Mouse (Mus musculus) urinary bladder, postnatal 10 days (tissue): Measurements from ENCODE around the gene Rarres1.

Source experiments
- DNase-seq: peaks from one replicate; pipeline ENCODE4 v3.0.0; 2022; ENCODE audit warnings: low spot score

Gene Rarres1

DNA sequence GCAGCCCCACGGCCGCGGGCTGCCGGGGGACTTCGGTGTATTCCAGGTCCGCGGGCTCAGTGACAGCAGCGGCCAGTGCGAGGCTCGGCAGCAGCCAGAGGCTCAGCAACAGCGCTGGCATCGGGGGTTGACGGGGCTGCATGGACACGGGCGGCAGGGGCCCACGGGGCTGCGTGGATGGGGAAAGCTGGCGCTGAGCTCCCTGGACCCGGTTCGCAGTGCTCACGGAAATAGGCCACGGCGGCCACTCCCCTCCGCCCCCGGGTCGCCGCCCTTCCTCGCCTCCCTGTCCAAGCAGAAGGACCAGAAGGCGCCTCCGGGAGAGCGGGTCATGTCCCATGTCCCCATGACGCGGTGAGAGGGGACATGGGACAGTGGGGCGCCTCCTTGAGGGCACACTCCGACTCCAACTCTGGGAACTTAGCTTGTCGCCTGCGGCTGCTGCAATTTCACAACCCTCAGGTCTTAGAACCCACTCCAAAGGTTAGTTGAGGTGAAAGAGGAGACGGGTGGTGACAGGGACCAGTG lies at the start of gene Rarres1:
Rarres1 (minus strand) TSS at position 250 of the 528 bp plus-strand sequence.
- no peak for DNase-seq

DNA sequence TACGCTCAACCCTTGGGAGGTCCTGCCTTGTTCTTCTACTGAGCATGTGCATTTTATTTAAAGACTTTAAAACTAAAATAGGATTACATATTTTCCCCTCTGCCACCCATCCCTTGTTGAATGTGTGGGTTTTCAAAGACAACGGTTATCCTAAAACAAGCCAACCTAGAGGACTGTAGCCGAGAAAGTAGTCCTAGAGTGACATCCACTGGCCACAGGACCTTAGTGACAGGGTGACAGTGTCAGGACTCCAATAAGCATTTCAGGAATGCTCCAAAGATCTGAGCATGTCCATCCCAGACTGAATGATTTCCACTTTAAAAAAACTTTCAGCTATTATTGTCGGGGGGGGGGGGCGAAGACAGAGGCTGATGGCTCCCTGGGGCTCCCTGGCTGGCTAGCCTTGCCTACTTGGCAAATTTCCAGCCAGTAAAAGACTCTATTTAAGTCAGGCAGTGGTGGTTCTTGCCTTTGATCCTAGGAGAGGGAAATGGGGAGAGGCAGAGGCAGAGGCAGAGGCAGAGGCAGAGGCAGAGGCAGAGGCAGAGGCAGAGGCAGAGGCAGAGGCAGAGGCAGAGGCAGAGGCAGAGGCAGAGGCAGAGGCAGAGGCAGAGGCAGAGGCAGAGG lies 49.5 kb upstream of the Rarres1 start:
- DNase-seq, result no peak

DNA sequence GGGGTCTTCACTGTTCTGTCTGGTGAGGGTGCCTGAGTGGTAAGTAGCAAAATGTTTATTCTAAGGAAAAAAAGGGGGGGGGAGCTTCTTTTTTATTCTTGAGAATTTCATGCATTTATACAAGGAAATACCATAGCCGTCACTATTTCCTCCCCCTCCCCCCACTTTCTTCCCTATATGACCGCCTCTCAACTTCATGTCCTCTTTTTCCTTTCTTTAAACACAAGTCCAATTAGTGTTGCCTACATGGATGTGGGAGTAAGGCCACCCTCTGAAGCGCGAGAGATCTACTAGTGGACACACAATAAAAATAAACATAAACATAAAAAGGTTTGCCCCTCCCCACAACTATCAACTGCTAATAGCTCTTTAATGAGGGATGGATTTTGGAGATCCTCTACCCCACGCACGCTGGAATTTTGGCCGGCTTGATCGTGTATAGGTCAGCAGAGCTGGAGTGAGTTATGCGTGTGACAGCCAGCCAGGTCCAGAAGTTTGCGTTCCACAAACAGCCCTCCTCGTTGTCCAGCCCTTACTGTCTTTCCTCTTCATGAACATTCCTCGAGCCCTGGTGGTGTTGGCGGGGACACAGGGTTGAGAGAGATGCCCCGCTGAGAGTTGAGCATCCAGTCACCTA lies 42.5 kb upstream of the Rarres1 start:
- DNase-seq, result no peak

DNA sequence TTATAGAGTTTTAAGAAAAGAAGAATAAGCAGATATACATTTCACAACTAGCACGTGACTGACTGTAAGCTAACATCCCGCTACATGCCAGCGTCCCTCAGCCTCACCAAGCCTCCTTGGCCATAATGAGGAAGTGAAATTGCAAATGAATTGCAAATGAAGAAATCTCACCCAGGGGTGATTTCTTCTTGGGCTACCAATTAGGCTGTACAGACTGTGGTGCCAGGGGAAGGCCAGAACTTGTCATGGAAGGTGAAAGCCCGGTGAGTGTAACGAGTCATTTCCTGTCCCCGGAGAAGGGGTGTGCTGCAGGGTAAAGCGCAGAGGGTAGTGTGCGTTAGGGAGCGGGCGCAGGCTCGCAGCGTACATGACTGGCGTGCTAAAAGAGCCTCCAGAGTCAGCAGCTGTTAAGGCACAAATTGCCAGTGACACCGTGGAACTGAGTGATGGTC lies 41.9 kb upstream of the Rarres1 start:
- no peak for DNase-seq

DNA sequence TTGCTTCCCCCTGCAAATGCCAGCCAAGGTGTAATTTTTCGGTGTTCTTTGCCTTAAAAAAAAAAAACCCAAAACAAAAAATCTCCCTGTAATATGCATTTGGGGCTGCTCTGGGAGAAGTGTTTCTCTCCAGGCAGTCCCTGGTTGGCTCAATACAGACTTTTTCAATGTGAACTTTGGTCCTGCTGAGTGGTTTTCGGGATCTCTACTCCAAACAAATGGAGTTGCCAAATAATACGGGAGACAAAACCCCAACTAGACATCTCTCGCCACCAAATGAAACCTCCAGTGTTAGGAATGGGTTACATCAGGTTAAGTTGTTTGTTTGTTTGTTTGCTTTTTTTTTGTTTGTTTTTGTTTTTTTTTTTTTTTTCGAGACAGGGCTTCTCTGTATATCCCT lies 39.9 kb upstream of the Rarres1 start:
- no peak for DNase-seq

DNA sequence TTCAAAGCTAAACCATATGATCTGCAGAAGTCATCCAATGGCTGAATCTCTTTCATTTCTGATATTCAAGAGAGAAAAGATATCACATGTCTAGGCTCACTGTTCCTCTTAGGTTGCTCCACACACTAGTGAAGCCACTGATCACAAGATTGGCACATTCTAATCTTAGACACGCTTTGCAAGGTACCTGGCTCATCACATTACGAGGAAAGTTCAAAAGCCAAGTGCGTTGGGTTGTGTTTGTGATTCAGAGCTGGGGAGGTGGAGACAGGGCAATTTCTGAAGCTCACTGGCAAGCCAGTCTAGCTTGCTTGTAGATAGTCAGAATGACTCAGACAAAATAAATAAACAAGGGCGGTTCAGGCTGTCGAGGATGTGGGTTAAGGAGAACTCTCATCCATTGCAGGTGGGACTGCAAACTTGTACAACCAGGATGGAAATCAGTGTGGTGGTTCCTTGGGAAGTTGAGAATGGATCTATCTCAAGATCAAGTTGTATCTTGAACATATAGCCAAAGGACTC lies 38.7 kb upstream of the Rarres1 start:
- no peak for DNase-seq

DNA sequence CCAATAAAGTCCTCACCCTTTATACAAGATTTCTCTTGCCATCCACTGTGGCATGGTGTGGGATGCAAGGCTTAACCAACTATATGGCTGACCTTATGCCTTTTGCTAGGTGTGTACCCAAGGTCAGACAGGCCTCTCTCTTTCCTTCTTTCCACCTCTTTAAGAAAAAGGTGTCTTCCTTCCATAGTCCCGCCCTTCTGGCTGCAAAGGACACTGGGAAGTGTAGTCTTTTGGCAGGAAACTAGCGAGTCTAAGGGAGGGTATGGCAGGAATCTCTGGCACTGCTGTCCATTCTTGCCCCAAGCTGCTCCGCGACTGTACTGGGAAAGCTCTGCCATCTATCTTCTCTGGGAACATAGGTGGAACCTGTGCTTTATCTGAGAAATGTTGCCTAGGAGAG lies 38.0 kb upstream of the Rarres1 start:
- DNase-seq, result no peak

DNA sequence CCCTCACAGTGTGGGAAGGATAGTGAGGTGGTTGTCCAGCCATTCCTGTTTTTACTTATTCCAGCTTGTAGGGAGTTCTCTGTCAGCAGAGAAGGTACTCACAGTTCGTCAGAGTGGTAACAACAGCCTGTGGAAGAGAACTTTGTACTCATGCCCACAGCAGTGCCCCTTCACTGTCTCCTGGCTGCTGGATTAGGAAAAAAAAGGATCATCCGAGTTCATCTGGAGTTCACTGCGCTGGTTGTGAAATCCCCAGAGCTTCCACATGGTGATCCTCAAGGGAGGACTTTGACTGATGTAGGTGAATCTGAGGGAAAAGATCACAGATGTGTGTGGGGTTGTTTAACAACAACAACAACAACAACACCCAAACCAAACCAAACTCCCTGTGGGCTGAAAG lies 35.9 kb upstream of the Rarres1 start:
- DNase-seq, result no peak

DNA sequence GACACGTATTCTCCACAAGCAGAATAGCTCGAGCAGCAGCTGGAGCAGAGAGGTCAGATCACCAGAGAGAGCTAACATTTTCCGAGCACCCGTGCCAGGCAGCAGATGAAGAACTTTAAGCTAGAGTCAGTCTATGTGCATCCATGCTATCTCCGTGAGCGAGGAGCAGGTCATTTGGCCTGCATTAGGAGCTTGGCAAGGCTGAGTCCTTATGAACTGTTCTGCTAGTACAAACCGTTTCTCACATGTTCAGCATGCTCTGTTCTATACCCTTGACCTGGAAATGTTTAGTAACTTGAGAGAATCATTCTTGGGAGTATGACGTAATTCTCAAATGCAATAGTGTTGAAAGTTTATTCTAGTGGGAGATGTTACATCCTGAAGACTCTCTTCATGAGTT lies 28.3 kb upstream of the Rarres1 start:
- DNase-seq, result no peak

DNA sequence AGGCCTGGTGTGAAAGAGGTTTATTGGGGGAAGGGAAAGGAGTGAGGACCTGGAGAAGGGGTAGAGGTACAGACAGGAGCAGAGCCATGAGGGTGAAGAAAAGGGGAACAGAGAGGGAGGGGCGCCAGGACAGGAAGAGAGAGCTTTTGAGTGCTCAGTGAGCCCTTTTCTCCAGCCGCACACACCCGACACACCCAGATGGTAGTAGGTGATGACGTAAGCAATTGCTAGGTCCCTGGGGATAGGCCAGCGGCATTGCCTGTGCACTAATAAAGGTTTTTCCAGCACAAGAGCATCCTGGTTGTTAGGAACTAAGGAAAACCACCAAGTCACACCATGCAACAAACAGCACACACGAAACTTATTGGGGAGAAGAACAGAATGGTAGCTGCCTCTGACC lies 9.4 kb upstream of the Rarres1 start:
- DNase-seq, result no peak

DNA sequence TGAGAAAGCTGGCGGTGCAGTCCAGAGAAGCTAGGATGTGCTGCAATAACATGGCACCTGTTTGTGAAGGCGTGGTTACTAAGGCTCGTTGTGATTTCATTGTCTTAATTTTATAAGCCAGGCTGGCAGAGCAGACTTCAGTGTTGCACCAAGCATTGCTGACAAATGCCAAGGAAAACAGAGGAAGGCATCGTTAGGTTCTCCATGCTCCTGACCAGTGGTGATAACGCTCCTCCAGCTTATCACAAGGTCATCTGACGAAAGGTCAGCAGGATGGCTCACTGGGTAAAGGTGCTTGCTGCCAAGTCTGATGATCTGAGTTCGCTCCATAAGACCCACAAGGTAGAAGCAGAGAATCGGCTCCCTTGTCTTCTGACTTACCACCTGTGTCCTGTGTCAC lies 7.4 kb upstream of the Rarres1 start:
- DNase-seq, result no peak

DNA sequence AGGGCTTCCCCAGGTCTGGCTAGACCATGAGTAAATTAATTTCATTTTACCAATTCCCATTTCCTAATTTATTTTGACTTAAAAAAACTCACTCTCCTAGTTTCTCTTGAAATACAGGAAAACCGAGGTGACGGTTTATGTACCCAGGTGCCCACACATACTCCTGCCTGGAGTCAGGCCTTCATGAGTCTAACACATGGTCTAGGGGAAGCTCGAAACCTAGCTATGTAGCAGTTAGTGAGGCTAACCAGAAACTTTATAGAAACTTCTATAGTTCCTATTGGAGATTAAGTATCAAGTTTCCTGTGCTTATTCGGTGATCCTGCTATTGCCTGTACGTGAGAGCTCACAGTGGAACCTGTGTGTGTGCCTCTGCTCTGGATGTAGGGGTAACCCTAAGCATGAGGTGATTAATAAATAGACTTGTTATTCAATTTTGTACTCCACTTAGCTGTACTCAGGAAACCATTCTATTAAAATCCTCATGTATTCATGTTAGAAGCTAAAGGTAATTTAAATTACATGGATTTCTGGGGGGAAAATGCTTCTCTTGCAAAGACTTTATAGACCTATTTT lies 5.3 kb upstream of the Rarres1 start:
- no peak for DNase-seq

DNA sequence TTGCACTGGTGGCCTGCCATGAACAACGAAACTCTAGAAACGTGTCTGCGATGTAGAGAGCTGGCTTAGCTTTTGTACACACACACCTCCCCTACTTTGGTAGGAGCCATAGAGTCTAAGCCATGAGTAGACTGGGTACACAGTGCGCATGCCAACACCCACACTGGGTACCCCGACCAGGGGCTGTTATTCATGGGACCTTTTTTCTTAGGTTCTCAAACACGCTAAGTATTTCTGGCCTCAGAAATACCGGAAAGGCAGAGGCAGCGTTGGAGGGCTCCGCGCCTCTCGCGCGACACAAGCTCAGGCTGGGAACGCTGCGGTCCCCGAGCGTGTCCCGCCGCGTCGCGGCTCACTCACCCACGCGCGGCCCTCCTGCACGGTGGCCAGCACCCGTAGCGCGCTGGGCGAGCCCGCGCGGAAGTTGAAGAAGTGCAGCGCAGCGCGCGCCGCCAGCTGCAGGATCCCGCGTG lies 486 bp downstream of the Rarres1 start:
- no peak for DNase-seq

DNA sequence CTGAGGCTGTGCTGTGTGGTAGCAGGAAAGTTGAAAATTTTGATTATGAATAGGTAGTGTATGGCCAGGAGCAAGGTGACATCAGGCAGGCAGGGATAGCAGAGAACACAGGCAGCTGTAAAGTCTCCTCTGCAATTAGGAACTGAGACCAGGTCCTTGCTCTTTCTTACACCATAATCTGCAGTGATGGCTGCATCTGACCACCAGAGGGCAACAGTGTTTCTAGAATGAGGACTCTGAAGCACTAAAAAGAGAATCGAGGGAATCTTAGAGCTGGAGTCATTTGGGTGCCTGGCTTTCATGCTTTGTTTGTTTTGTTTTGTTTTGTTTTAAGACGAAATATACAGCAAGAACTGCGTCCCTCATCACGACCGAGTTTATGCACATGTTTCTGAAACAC lies 2.5 kb downstream of the Rarres1 start:
- DNase-seq, result no peak

DNA sequence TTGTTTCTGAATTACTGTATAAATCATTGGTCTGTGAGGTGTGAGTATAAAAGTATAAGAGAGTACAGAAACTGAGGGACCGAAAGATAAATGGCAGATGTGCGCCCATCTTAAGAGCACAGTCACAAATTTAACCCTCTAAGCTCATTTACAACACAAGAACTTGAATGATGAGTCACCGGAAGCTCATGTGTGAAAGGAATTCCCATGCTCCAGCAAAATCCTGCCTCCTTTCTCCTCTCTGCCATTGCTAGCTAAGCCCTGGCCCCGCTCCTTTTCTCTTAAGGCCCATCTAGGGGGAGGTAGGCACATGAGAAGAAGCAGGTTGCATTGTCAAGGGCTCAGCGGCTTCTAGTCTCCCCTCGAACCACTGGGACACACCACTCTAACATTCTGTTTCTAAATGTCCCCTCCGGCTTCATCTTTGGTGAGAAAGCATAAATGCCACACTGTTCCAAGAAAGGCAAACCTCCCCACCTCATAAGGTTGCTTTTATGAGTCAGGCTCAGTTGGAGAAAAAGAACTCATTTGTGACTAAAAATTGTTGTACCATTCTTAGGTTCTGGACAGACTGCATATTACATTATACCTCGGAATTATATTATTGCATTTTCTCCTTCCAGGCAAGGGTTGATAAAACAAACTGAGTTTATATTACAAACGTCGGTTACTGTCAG lies 7.0 kb downstream of the Rarres1 start:
- DNase-seq, result no peak

DNA sequence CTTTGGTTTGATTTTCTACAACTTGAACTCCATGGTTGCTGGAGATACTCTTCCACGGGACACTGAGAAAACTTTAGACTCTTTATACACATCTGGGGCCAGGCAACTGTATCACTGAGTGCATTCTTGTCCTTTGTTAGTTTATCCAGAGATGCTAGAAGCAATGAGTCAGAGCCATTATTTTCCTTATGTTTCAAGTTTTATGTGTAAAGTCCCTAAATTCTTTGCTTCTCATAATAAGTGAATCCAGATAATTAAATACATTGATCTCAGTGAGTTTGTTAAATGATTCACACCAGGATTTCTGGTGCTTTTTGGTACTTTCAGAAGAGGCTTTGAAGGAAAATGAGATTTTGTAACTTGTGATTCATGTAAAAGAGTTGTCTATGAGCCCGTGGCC lies 10.0 kb downstream of the Rarres1 start:
- no peak for DNase-seq

DNA sequence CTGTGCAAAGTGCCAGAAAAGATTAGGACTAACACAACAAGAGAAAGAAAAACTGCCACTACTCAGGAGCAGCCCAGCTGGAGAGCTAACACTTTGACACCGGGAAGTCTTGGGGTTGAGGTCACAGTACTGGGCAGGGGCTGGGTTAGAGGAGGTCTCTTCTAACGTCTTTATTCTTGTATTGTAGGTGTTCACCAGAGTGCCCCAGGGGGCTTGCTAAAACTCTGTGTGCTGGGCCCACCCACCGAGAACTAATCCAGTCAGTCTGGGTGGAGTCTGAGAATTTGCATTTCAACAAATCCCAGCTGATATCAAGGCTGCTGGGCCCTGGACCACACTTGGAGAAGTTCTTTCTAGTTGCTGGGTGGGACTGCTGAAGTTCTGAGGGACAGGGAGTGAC lies 11.4 kb downstream of the Rarres1 start:
- DNase-seq, result no peak

DNA sequence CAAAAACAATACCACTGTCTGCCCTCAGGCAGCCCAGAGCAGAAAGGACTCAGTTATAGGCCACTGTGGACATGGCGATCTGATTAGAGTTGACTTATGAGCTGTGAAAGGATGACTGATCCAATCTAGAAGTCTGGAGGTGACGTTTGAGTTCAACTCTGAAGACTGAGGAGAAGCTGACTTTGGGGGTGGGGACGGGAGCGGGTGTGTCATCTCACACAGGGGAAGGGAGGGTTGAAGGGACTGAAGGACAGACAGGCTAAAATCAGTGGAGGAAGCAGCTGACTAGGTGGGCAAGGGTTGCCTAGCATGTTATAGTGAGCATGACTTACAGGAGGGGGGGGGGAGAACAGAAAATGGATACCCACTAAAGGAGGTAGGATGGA lies 15.9 kb downstream of the Rarres1 start:
- DNase-seq, result no peak

DNA sequence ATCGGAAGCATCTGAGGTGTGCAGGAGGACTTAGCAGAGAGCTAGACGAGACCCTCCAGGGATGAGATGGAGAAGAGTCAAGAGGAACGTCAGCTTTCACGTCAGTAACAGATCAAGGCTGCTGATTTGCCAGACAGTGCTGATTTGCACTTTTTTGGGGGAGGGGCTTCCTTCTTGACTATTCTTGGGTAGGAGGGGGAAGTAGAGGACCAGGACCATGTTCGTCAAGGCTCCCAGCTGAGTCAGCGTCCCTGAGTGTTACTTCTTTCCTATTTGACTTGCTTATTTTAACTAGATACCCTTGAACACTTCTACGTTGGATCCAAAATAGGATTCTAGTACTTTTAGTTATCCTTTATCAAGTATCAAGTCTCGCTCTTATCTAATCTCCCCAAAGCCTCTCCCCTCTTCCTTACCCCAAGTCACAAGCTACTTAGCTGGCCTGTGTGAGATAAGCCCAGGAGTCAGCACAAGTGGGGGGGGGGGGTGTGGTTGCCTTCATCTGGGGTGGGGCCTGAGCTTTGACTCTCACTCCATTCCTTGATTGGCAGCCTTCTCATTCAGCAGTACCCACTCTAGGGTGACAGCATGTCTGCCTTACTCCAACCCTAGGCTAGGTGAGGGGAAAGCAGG lies 16.4 kb downstream of the Rarres1 start:
- no peak for DNase-seq

DNA sequence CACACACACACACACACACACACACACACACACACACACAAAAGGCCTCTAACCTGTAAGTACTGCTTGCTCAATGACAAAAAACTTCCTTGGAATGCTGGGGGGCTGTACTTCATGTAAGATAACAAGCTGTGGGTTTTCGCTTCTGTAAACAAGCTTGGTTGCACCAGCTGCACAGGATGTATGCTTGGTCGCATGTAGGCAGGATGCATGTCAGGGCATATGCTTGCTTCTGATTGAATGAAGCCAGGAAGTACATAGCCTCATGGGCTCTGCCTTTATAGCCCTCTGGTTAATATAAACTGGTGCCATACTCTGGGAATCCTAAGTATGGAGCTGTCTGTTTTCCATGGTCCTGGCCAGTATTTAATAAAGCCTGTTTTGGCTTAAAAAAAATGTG lies 17.3 kb downstream of the Rarres1 start:
- no peak for DNase-seq

DNA sequence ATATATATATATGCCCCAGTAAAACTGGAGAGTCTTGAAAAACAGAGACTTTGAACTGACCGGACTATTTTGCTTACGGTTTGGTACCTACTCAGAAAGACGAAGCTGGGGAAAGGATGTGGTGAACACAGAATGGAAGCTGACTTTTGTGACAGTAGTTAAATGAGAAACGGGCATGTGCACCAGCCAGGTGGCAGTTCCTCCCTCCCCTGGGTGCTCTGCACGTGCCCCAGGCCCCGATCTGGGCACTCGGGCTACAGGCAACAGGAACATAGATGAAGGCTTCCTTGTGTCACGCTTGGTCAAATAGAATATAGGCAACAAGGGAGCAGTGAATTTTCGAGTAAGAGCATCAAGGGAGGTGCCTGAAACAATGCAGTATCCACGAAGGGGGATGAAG lies 19.0 kb downstream of the Rarres1 start:
- no peak for DNase-seq

DNA sequence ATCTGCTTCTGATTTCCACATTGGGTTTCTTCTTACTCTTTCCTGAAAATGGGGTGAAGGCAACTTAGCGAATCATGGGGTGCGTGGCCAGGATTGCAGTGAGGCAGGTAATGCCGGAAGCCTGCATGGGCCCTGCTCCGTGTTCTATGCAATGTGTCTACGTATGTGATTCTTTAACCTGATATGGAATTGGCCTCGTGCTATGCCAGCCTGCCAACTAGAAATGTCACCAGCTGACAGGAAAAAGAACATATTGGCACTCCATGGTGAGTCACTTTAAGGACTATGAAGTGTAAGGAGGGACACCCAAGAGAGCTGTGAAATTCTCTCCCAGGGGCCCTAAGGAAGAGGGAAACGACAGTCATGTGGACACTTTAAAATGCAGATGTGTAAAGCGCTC lies 22.2 kb downstream of the Rarres1 start:
- DNase-seq, result no peak
